Mouse (Mus musculus): Measurements from ENCODE around the gene Ndufs1.
"Not testable (repeated sequence)": the region's sequence is repeated elsewhere in the genome, so short reads cannot be mapped to it uniquely, and the experiment has no call there.

Ndufs1 gene

GRCm38 (mm10) chr1:63182636-63183270 lies 6.1 kb upstream of the Ndufs1 start:
- peak; percentile 24 to 32 for DNase-seq

GRCm38 (mm10) chr1:63182212-63182611 lies 5.6 kb upstream of the Ndufs1 start:
- peak; percentile 19 to 37 for DNase-seq

GRCm38 (mm10) chr1:63181480-63181879 lies 4.8 kb upstream of the Ndufs1 start:
- DNase-seq = no peak

GRCm38 (mm10) chr1:63181019-63181418 lies 4.4 kb upstream of the Ndufs1 start:
- DNase-seq = peak; percentile 91 to 94

GRCm38 (mm10) chr1:63180575-63180974 lies 3.9 kb upstream of the Ndufs1 start:
- not testable (repeated sequence) for DNase-seq

GRCm38 (mm10) chr1:63180122-63180521 lies 3.5 kb upstream of the Ndufs1 start:
- DNase-seq = no peak

- no peak for DNase-seq
Observed at GRCm38 (mm10) chr1:63178308-63178707, 1.7 kb upstream of the Ndufs1 start.

GRCm38 (mm10) chr1:63176259-63176603 lies 402 bp downstream of the Ndufs1 start:
- DNase-seq = no peak

- DNase-seq = no peak
Observed at GRCm38 (mm10) chr1:63175853-63176252, 780 bp downstream of the Ndufs1 start.

- no peak for DNase-seq
Observed at GRCm38 (mm10) chr1:63168638-63169037, 8.0 kb downstream of the Ndufs1 start.

GRCm38 (mm10) chr1:63140231-63140630 lies 36.4 kb downstream of the Ndufs1 start:
- no peak for DNase-seq

- not testable (repeated sequence) for DNase-seq
Observed at GRCm38 (mm10) chr1:63138586-63138985, 38.0 kb downstream of the Ndufs1 start.

GRCm38 (mm10) chr1:63137971-63138370 lies 38.7 kb downstream of the Ndufs1 start:
- no peak for DNase-seq

- DNase-seq = no peak
Observed at GRCm38 (mm10) chr1:63134530-63134929, 42.1 kb downstream of the Ndufs1 start.

- no peak for DNase-seq
Observed at GRCm38 (mm10) chr1:63131766-63132165, 44.9 kb downstream of the Ndufs1 start.

- no peak for DNase-seq
Observed at GRCm38 (mm10) chr1:63130883-63131282, 45.8 kb downstream of the Ndufs1 start.

- peak; percentile 25 to 39 for DNase-seq
Observed at GRCm38 (mm10) chr1:63129857-63130690, 46.6 kb downstream of the Ndufs1 start.

- DNase-seq = no peak
Observed at GRCm38 (mm10) chr1:63129273-63129672, 47.4 kb downstream of the Ndufs1 start.

GRCm38 (mm10) chr1:63126206-63126605 lies 50.4 kb downstream of the Ndufs1 start:
- no peak for DNase-seq

GRCm38 (mm10) chr1:63123823-63124450 lies 52.7 kb downstream of the Ndufs1 start:
- no peak for DNase-seq

GRCm38 (mm10) chr1:63122005-63122404 lies 54.6 kb downstream of the Ndufs1 start:
- no peak for DNase-seq

GRCm38 (mm10) chr1:63120382-63120781 lies 56.3 kb downstream of the Ndufs1 start:
- no peak for DNase-seq

GRCm38 (mm10) chr1:63119675-63120074 lies 57.0 kb downstream of the Ndufs1 start:
- no peak for DNase-seq

GRCm38 (mm10) chr1:63115540-63115939 lies 61.1 kb downstream of the Ndufs1 start:
- DNase-seq = no peak

Measured in lung, adult 18-20 months (tissue).